Mouse (Mus musculus) spleen, adult 18-20 months (tissue): Measurements from ENCODE around the gene Dus1l.
"Not testable (repeated sequence)": the region's sequence is repeated elsewhere in the genome, so short reads cannot be mapped to it uniquely, and the experiment has no call there.

Experiments
- DNase-seq, 2 experiments: peaks; one replicate each; pipeline ENCODE4 v3.0.0; 2022; ENCODE audit warnings: mixed read lengths in 2 of 2

The Dus1l gene

DNA sequence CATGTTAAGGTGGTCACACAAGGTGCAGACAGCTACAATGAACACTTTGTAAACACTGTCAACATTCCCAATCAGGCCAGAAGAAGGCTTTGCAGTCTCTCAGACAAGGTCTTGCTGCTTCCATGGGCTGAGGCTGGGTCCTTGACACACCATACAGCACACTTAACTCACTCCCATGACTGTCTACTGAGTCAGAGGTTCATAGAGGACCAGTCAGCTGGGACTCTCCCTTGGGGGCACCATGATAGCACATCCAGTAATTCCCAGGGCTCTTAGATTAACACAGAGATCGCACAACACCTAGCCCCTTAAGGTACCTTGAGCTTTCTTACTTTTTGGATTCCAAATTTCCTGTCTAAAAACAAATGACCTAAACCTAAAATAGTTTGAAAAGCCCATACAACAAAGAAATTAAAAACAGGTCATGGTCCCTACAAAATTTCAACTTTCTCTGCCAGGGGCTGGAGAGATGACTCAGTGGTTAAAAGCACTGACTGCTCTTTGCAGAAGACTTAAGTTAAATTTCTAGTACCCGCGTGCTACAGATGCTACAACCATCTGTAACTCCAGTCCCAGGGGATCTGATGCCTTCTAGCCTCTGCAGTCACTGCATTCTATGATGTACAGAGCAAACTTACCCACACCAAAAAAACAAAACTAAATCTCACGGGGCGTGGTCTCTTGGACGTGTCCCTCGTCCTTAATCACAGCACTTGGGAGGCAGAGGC lies 22.6 kb downstream of the Dus1l start:
- no peak for DNase-seq

DNA sequence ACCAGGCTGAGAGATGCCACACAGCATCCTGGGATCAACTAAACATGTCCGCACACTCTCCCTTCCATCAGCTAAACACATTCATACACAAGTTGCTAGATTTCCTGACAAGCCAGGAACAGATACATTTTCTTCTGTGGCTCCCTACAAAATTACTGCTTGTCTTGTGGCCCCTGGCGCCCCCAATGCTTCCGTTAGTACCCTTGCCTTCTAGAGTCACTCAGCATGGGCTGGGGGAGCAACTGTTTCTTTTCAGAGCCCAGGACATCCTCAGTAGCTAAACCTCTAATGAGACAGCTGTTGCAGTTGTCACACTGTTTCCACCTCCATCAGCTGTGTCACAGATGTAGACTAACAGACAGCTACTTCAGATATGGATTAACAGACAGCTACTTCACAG lies 23.5 kb downstream of the Dus1l start:
- DNase-seq = no peak

- no peak for DNase-seq
Observed at GRCm38 (mm10) chr11:120768206-120768605, 28.0 kb downstream of the Dus1l start.

DNA sequence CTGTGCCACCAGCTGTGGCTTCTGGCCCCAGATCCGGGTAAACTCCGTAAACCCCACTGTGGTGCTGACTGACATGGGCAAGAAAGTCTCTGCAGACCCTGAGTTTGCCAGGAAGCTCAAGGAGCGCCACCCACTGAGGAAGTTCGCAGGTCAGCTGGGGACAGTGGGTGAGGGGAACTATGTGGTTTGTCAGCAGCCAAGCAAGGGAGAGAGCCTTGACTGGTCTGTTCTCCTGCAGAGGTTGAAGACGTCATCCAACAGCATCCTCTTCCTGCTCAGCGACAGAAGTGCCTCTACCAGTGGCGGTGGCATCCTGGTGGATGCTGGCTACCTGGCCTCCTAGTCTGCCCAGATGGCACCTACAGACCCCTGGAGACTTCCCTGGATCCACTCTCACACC lies 29.2 kb downstream of the Dus1l start:
- not testable (repeated sequence) for DNase-seq

DNA sequence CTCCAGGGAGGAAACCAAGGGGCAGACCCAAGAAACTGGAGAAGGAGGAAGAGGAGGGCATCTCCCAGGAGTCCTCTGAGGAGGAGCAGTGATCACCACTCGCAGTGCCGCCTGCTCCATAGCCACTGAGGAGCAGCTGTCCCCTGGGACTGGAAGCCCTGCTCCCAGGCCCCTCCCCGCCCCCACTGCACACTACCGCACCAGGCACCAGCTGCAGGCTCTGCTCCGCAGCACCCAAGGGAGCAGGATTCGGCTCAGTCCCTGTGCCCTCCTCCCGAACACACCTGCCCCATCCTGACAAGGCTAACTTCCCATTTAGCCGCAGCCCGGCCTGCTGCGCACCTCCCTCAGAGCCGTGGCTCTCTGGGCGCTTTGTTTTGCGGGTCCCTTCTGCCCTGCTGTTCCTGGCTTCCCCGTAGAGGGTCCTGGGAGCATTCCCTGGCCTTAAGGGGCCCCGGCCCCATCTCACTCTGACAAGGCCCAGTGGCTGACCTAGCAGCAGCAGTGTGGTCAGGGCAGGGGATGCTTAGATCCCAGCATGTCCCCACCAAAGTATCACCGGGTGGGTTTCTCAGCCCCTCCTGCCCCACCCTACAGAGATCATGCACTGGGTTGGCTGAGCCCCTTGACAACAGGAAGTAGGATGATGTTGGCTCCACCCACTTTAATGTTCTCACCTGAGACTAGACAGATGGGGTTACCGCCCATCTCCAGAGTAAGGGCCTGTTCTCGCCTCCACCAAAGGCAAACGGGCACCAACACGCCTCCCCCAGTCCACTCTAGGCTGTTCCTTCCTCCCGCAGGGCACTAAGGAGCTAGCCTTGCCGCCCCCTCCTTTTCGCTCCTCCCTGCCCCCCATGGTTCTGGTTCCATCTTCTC lies 32.8 kb downstream of the Dus1l start:
- DNase-seq = not testable (repeated sequence)

DNA sequence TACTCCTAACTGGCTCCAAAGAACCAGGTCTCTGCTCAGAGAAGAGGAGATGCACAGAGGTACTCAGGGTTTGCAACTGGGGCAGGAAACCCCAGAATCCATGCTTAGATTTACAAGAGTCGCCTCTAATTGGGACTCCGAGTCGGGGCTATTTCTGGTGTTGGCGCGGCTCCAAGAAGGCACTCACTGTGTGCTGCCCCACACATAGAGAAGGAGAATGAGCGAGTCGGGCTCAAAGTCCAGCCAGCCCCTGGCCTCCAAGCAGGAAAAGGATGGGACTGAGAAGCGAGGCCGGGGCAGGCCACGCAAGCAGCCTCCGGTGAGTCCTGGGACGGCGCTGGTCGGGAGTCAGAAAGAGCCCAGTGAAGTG lies 33.5 kb downstream of the Dus1l start, which contains the start of gene Hmga1b:
TSS of gene Hmga1b (plus strand) at position 123 of the 370 bp plus-strand sequence.
- not testable (repeated sequence) for DNase-seq

DNA sequence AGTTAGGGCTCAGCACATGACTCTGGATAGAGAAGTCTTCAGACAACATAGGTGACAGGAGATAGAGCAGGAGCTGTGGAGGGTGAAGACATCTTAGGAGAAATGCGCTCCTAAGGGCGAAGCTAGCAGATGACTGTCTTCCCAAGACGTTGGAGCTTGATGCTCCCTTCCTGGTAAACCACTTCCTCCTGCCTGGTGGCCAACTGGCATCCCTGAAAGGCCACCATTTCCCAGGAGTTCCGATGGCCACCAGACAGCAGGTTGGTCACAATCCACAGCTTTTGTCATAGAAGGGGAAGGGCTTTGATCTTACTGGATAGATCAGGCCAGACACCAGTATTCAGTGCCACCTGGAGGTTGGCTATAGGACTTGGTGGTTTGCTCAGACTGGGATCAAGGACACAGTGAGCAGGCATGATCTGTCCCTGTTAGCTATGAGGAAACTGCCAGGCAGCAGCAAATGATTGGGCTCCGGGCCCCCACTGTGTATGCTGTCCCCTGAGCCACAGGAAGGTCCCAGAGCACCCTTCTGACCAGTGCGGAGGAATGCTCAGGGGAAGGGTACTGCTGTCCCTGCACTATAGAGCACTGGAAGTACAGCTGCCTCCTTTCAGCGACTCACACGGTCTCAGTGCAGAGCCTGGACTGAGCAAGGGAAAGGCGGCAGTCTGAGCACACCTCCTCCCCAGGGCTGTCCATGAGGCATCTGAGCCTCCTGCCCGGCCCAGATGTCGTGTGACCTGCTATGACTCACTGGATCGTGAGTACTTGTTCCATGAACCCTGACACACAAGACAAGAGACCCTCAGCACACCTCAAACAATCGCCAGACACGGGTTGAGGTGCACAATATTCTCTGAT lies 34.2 kb downstream of the Dus1l start:
- DNase-seq = no peak

DNA sequence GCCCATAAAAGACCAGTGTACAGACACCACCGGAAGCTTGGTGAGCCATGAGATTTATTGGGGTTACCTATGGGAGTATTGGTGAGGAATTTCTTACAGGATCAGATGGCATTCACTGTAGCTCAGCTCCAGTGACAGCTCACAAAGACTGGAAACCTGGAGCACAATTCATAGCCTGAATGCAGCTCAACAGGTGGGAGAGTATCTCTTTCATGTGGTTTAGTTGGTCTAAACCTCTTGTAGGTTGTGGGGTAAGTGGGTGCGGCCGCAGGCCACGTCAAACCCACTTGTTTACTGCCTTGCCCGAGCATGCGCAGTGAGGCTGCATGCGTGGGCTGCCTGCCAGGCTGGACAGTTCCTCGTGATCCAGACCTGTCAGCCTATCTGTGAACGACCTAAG lies 36.0 kb downstream of the Dus1l start:
- DNase-seq = no peak

- no peak for DNase-seq
Observed at GRCm38 (mm10) chr11:120751606-120752005, 44.6 kb downstream of the Dus1l start.

GRCm38 (mm10) chr11:120749430-120749829 lies 46.8 kb downstream of the Dus1l start:
- DNase-seq = peak in 1 of 2 experiments; percentile 50

DNA sequence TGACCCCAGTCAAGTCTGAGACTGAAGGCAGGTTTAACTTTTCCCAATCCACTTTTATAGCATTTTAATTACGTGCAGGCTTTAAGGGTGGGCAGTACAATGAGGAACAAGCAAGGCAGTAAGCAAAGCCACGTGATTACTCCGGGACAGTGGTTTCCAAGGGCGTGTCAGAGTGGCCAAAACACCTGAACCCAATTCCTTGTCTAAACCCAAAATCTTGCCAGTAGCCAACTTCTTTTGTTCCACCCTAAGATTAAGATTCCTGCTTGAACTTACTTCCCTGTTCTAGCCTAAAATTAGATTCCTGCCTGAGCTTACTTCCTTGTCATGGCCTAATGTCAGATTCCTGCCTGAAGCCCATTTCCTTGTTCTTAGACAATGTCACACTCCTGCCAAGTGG lies 48.2 kb downstream of the Dus1l start:
- DNase-seq = no peak

DNA sequence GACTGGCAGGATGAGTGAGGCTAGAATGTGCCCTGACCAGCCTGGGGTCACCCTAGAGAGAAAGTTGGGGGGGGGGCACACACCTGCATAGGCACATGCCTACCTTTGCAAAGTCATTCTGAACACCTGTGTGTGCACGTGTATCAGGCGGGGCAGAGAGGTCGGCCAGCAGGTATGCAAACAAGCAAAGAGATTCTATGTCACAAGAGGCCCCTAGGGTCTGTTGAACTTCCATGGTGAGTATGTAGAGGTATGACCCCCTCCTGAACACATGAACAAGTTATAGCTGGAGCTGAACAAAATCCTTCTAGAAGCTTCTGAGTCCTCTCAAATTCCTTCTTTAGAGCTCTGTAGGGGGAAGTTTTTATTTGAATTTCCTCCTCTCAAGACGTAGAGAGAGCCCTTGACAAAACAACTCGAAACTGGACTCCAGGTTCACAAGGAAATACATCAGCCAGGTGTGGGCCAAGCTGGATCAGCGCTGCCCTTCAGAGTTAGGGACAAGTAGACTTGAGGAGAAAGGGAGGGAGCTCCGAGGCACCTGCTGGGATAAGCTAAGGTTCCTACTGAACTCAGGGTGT lies 52.0 kb downstream of the Dus1l start:
- DNase-seq = no peak

- no peak for DNase-seq
Observed at GRCm38 (mm10) chr11:120740981-120741380, 55.2 kb downstream of the Dus1l start.
